Mouse (Mus musculus) G1E (cell line): ENCODE data around the gene Eng. TPM values are rescaled to one million over a fixed set of nuclear protein-coding genes. Genes with fewer than 3 reads are reported as not detected.

Source experiments
- ATAC-seq: 2 replicates; pipeline ENCODE4 v1.8.0; 2016; ENCODE audit warnings: mild to moderate bottlenecking; ENCODE audit not compliant: insufficient number of reproducible peaks, poor library complexity, low FRiP score, severe bottlenecking; ENCODE audit errors: extremely low read depth
- DNase-seq: peaks from one replicate; pipeline ENCODE4 v3.0.0; 2012; ENCODE audit warnings: low spot score
- H3K27me3 ChIP-seq: 2 replicates; pipeline ENCODE4 v1.6.1; 2012; ENCODE audit warnings: mild to moderate bottlenecking, low read length, inconsistent platforms; ENCODE audit not compliant: insufficient read depth
- H3K36me3 ChIP-seq: replicated peaks from 2 replicates; pipeline ENCODE3; 2012; ENCODE audit warnings: mild to moderate bottlenecking, inconsistent platforms
- H3K4me1 ChIP-seq: 2 replicates; pipeline ENCODE4 v1.6.1; 2012; ENCODE audit warnings: low read depth, low read length, inconsistent platforms, mixed read lengths; ENCODE audit not compliant: insufficient read depth
- H3K4me3 ChIP-seq: 2 replicates; pipeline ENCODE4 v1.5.1; 2012; ENCODE audit warnings: low read depth, mild to moderate bottlenecking, inconsistent platforms, low read length, moderate library complexity, mixed read lengths
- H3K9me3 ChIP-seq: replicated peaks from 2 replicates; pipeline ENCODE4 v1.6.1; 2012; ENCODE audit warnings: inconsistent platforms
- CTCF ChIP-seq: IDR thresholded peaks from 2 replicates; pipeline ENCODE4 v1.5.1; 2012; ENCODE audit warnings: low read depth, low read length, inconsistent platforms, mixed read lengths
- GATA1 ChIP-seq: IDR thresholded peaks from 2 replicates; pipeline ENCODE4 v1.6.1; 2012; ENCODE audit warnings: borderline replicate concordance, low read length, inconsistent platforms, mixed read lengths
- GATA2 ChIP-seq: IDR thresholded peaks from 2 replicates; pipeline ENCODE4 v1.6.1; 2012; ENCODE audit warnings: low read depth, low read length, inconsistent platforms, borderline replicate concordance
- POLR2AphosphoS5 ChIP-seq: IDR thresholded peaks from 2 replicates; pipeline ENCODE4 v1.6.1; 2012; ENCODE audit warnings: low read depth, low read length, inconsistent platforms; ENCODE audit not compliant: insufficient replicate concordance
- TAL1 ChIP-seq: conservative IDR thresholded peaks from 2 replicates; pipeline ENCODE4 v1.6.1; 2012; ENCODE audit warnings: low read depth, low read length, inconsistent platforms, mixed read lengths
- polyA plus RNA-seq: library from polyadenylated mRNA; stranded (reverse); fragments of >175 nt; gene quantifications from 2 replicates; pipeline ENCODE4 v1.2.3, GENCODE M21; 2012
- total RNA-seq, 2 experiments: library from RNA; stranded (forward) in 1 of 2; stranded (reverse) in 1 of 2; fragments of 200-1000 nt in 1 of 2; fragments of >200 nt in 1 of 2; fragmentation: Nextera tagmentation in 1 of 2; gene quantifications; 2 replicates each; pipeline ENCODE4 v1.2.3; 2014 to 2017

Gene Eng
- total and polyA plus RNA-seq, 3 experiments: 0.93 to 6.3 (median 4.4) TPM

- no peak for TF ChIP-seq CTCF
- no peak for TF ChIP-seq POLR2AphosphoS5
- TF ChIP-seq GATA2: no peak
- Histone ChIP-seq H3K4me1 (peaks cover 38% of the 10 kb centered on the region), H3K36me3 (peaks cover 40% of the 10 kb centered on the region), H3K4me3 (no peak overlapping the region), H3K27me3 (peaks cover 10% of the 10 kb centered on the region; the same call in 1 of the 2 replicates), H3K9me3 (no peaks in the 10 kb centered on the region)
- DNase-seq: no peak
- ATAC-seq: no peak
Measured at GRCm38 (mm10) chr2:32665345-32665744, 18.9 kb downstream of the Eng start.

GRCm38 (mm10) chr2:32665853-32666252 lies 19.5 kb downstream of the Eng start:
- Histone ChIP-seq H3K4me1 (peaks cover 35% of the 10 kb centered on the region), H3K36me3 (peaks cover 38% of the 10 kb centered on the region), H3K27me3 (peaks cover 10% of the 10 kb centered on the region; the same call in 1 of the 2 replicates), H3K4me3 (no peak overlapping the region), H3K9me3 (no peaks in the 10 kb centered on the region)
- TF ChIP-seq GATA2: no peak
- no peak for TF ChIP-seq TAL1
- TF ChIP-seq POLR2AphosphoS5: no peak
- TF ChIP-seq CTCF: no peak
- TF ChIP-seq GATA1: no peak
- DNase-seq (no peak), ATAC-seq (no peak)

- TF ChIP-seq GATA2 (no peak), POLR2AphosphoS5 (no peak), TAL1 (no peak), CTCF (no peak), GATA1 (no peak)
- peaks cover 44% of the 10 kb centered on the region for H3K36me3 ChIP-seq
Measured at GRCm38 (mm10) chr2:32667775-32668174, 21.4 kb downstream of the Eng start.

GRCm38 (mm10) chr2:32668176-32668575 lies 21.8 kb downstream of the Eng start:
- H3K36me3 ChIP-seq: peaks cover 48% of the 10 kb centered on the region
- no peak overlapping the region for H3K4me3 ChIP-seq
- no peaks in the 10 kb centered on the region for H3K9me3 ChIP-seq
- DNase-seq (no peak), ATAC-seq (no peak)
- peaks cover 23% of the 10 kb centered on the region; the same call in 1 of the 2 replicates for H3K27me3 ChIP-seq
- TF ChIP-seq GATA2 (no peak), GATA1 (no peak), TAL1 (no peak), POLR2AphosphoS5 (no peak), CTCF (no peak)
- peaks cover 28% of the 10 kb centered on the region for H3K4me1 ChIP-seq

More at GRCm38 (mm10) chr2:32667775-32668174, 21.4 kb downstream of the Eng start:
- Histone ChIP-seq H3K27me3 (peaks cover 23% of the 10 kb centered on the region; the same call in 1 of the 2 replicates), H3K4me1 (peaks cover 24% of the 10 kb centered on the region), H3K4me3 (no peak overlapping the region), H3K9me3 (no peaks in the 10 kb centered on the region)
- ATAC-seq (no peak), DNase-seq (no peak)

GRCm38 (mm10) chr2:32669876-32670275 lies 23.5 kb downstream of the Eng start:
- TF ChIP-seq GATA1: no peak
- TF ChIP-seq POLR2AphosphoS5: no peak
- DNase-seq (no peak), ATAC-seq (no peak)
- Histone ChIP-seq H3K4me3 (no peak overlapping the region), H3K36me3 (peaks cover 61% of the 10 kb centered on the region), H3K27me3 (peaks cover 23% of the 10 kb centered on the region; the same call in 1 of the 2 replicates), H3K9me3 (no peaks in the 10 kb centered on the region), H3K4me1 (peaks cover 33% of the 10 kb centered on the region)

GRCm38 (mm10) chr2:32671147-32671546 lies 24.8 kb downstream of the Eng start:
- H3K27me3 ChIP-seq: peaks cover 19% of the 10 kb centered on the region; the same call in 1 of the 2 replicates
- TF ChIP-seq GATA2: no peak
- no peak for TF ChIP-seq GATA1
- no peak for TF ChIP-seq TAL1
- TF ChIP-seq CTCF: no peak
- no peak for TF ChIP-seq POLR2AphosphoS5
- peaks cover 22% of the 10 kb centered on the region for H3K4me1 ChIP-seq
- ATAC-seq (no peak), DNase-seq (no peak)
- no peaks in the 10 kb centered on the region for H3K9me3 ChIP-seq
- H3K4me3 ChIP-seq: no peak overlapping the region
- peaks cover 57% of the 10 kb centered on the region for H3K36me3 ChIP-seq
